Mouse (Mus musculus) neural tube, embryonic 10.5 days (tissue): ENCODE results near the gene Olfr694.
"Not testable (repeated sequence)": the region's sequence is repeated elsewhere in the genome, so short reads cannot be mapped to it uniquely, and the experiment has no call there.

Source experiments
- DNase-seq: peaks from one replicate; pipeline ENCODE4 v3.0.0-alpha.2; 2017; ENCODE audit warnings: low spot score; ENCODE audit errors: extremely low spot score

The Olfr694 gene

GRCm38 (mm10) chr7:106691714-106692113, at the start of gene Olfr694:
Gene Olfr694 (minus strand): TSS chr7:106691814.
- DNase-seq: no peak

- no peak for DNase-seq
Measured at GRCm38 (mm10) chr7:106737028-106737427, 45.4 kb upstream of the Olfr694 start.

- DNase-seq: no peak
Measured at GRCm38 (mm10) chr7:106733717-106734116, 42.1 kb upstream of the Olfr694 start.

- not testable (repeated sequence) for DNase-seq
Measured at GRCm38 (mm10) chr7:106725654-106726053, 34.0 kb upstream of the Olfr694 start.

DNA sequence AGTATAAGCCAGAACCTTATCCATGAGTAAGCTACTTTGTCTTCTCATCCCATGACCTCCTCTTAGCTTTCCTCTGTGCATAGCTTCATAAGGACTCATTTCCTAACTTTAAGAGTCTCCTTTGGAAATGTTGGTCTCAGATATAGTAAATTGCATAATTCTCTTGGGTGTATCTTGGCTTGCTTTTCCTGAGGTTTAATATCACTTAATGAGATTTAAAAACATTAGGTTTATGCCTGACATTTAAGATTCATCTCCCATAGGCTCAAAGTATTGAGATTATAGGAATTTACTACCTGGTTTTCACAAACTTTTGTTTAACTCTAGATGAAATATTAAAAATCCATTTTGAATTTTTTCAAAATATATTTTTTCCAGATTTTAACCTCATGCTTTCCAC, 24.7 kb upstream of the Olfr694 start, which contains the start of gene Olfr695:
Gene Olfr695, minus strand, starts transcription at position 101 of the 400 bp plus-strand sequence.
- no peak for DNase-seq

- no peak for DNase-seq
Measured at GRCm38 (mm10) chr7:106711463-106711862, 19.8 kb upstream of the Olfr694 start.

DNA sequence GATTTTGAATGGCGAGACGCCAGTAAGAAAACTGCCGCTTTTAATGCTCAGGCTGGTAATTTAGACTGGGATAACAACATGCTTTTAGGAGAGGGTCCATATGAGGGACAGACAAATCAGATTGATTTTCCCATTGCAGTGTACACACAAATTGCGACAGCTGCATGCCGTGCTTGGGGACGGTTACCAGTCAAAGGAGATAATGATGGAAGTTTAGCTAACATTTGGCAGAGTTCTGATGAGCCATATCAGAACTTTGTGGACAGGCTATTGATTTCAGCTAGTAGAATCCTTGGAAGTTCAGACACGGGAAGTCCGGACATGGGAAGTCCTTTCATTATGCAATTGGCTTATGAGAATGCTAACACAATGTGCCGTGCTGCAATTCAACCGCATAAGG, 16.1 kb upstream of the Olfr694 start:
- not testable (repeated sequence) for DNase-seq

DNA sequence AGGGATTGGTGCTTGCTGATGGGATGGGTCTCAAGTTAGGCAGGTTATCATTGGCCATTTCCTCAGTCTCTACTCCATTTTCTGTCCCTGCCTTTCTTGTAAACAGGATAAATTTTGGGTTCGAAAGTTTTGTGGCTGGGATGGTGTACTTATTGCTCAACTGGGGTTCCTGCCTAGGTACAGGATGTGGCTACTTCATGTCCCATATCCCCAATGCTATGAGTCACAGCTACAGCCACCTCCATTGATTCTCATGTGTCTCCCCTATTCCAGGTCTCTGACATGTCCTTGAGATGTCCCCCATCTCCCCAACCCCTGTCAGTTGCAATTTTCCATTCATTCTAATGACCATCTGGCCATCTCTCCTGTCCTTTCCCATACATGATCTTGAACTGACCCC, 5.3 kb upstream of the Olfr694 start:
- DNase-seq: no peak

DNA sequence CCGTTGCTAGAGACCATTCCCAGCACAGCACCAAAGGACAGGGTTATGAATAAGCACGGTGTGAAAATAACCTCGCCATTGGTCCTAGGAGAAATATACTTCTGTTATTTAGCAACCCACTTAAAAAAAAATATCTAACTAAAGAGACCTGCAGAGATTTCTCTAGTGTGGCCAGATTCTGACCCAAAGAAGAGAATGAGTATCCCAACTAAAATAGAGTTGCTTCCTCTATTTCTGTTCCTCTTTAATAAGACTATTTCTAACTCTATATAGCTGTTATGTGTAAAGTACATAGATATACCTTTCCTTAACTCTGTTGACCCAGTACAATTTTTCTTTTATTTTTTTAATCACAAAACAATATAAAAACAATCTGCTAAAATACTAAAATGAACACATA, 1.4 kb upstream of the Olfr694 start:
- no peak for DNase-seq

DNA sequence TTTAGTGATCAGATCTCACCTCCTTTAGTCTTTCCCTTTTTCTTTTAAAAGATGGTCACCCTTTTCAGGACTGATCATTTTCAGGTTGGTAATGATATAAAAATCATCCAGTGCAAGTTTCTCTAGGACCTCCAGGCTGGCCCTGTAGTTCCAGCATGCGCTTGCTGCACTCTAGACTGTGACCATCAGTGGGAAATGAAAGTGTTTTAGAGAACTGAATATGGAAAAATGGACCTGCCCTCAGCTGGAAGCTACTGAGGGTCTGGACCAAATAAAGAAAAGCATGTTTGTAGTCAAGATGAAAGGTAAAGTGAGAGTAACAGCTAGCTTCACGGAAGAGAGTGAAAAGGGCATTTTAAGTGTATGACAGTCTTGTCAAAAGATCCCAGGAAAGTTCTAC, 6.2 kb downstream of the Olfr694 start:
- no peak for DNase-seq

DNA sequence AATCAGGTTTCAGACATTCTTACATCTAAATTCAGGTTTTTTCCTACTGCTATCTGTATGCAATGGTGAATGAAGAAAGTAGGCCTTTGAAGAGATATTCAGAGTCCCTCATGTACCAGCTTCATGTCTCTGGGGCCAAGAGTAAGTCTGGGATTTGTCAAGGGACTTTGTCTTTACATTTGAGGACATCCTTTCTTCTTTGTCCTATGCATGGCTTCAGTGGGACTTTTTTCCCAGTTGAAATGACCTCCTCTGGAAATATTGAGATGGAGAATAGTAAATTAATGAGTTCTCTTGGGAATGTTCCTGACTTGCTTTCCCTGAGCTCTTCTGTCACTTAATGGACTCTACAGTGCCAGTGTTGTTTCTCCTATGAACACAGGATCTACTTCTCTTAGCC, 11.1 kb downstream of the Olfr694 start, which contains the start of gene Olfr693:
Gene Olfr693, minus strand, starts transcription at position 101 of the 400 bp plus-strand sequence.
- no peak for DNase-seq

DNA sequence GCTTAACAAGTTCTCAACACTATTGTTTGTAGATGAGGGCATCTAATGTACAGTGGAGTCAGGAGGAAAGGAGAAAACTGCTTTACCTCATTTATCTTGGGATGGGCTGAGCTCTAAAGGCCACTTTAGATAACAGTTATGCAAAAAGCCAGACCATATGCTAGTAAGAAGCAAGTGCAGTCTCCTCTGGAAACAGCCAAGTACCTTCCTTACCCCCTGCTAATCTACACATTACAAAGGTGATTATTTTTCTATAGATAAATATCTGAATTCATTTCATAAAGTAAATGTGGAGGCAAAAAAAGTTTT, 39.3 kb downstream of the Olfr694 start:
- no peak for DNase-seq

GRCm38 (mm10) chr7:106651555-106652343, 39.9 kb downstream of the Olfr694 start:
- no peak for DNase-seq

DNA sequence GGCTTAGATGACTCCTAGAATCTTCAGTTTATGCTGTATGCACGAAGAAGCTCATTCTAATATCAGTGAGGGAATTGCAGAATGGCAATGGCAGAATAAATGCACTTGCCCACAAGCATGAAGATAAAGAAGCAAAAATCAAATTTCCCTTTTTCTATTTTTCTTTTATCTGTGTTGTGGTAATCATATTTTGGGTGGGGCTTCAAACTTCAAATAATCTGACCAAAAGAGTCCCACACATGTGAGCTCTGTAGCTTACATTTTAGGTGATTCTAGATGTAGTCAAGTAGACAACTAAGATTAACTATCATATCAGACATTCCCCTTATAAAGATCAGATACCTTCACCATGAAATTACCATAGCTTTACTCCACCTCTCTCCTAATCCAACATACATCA, 41.8 kb downstream of the Olfr694 start:
- no peak for DNase-seq

GRCm38 (mm10) chr7:106645261-106645660, 46.4 kb downstream of the Olfr694 start:
- no peak for DNase-seq

- DNase-seq: no peak
Measured at GRCm38 (mm10) chr7:106644222-106644870, 47.3 kb downstream of the Olfr694 start.

DNA sequence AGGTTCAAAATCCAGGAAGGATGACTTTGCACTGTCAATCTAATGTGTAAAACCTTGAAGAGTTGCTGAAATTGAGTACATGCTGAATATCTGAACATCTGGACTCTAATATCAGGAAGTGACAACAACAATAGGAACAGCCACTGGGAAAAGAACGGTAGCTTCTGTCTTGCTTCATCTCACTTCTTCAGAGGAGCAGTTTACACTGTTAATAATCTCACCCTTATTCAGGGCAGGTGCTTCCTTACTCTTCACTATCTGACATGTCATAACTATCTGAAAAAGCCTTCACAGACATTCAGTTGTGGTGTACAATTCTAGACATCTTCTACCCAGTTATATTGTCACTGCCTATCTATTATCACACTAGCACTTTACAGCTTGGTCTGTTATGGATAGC, 50.8 kb downstream of the Olfr694 start:
- no peak for DNase-seq

- no peak for DNase-seq
Measured at GRCm38 (mm10) chr7:106635560-106635959, 56.1 kb downstream of the Olfr694 start.
